Mouse (Mus musculus) lung, embryonic 15.5 days (tissue): ENCODE measurements at regions not wholly inside any gene's neighbourhood (a gene's known extent, or its start where the extent isn't known, plus 50 kb on each side); places are given as distances from the start of the nearest gene placed in this dataset.
A peak's percentile ranks its signal among the peaks of the same experiment; 100 is the strongest.
"Not testable (repeated sequence)": the region's sequence is repeated elsewhere in the genome, so short reads cannot be mapped to it uniquely, and the experiment has no call there.

Experiments used
- ATAC-seq: fragments of 200-750 bp; cut with Nextera tagmentation; 2 replicates; pipeline ENCODE4 v1.8.0; 2017; ENCODE audit warnings: moderate number of reproducible peaks, borderline replicate concordance; ENCODE audit not compliant: low FRiP score, low TSS enrichment; ENCODE audit errors: extremely low read depth
- H3K27ac ChIP-seq: fragments of 300-500 bp; sonication (generic); 2 replicates; pipeline ENCODE4 v1.5.1; 2015; ENCODE audit warnings: moderate library complexity, mild to moderate bottlenecking, inconsistent platforms
- H3K27me3 ChIP-seq: fragments of 300-500 bp; sonication (generic); 2 replicates; pipeline ENCODE4 v1.6.1; 2015; ENCODE audit warnings: inconsistent platforms
- H3K36me3 ChIP-seq: fragments of 300-500 bp; sonication (generic); 2 replicates; pipeline ENCODE4 v1.6.1; 2015; ENCODE audit warnings: inconsistent platforms
- H3K4me1 ChIP-seq: fragments of 300-500 bp; sonication (generic); 2 replicates; pipeline ENCODE4 v1.6.1; 2015; ENCODE audit warnings: inconsistent platforms
- H3K4me2 ChIP-seq: fragments of 300-500 bp; sonication (generic); 2 replicates; pipeline ENCODE4 v1.6.1; 2015; ENCODE audit warnings: inconsistent platforms, mild to moderate bottlenecking, moderate library complexity
- H3K4me3 ChIP-seq: fragments of 300-500 bp; sonication (generic); 2 replicates; pipeline ENCODE4 v1.5.1; 2015; ENCODE audit warnings: mild to moderate bottlenecking, inconsistent platforms
- H3K9ac ChIP-seq: fragments of 300-500 bp; sonication (generic); 2 replicates; pipeline ENCODE4 v1.6.1; 2015; ENCODE audit warnings: inconsistent platforms
- H3K9me3 ChIP-seq: fragments of 300-500 bp; sonication (generic); 2 replicates; pipeline ENCODE4 v1.6.1; 2016; ENCODE audit warnings: inconsistent platforms
- WGBS: fragments of 180-500 bp; shearing (Covaris S2); methylation state at CpG from one replicate; pipeline ENCODE4 v1.1.7; 2015; 5-methylcytosine and 5-hydroxymethylcytosine counted together

GRCm38 (mm10) chr8:5523281-5523680 is 418.1 kb upstream of the Slc10a2 start:
- no peak overlapping the region for H3K4me2 ChIP-seq
- 77% methylated on average over 4 of the region's 4 CpGs for WGBS
- H3K36me3 ChIP-seq = no peaks in the 10 kb centered on the region
- no peaks in the 10 kb centered on the region for H3K9me3 ChIP-seq
- H3K4me3 ChIP-seq = no peak overlapping the region
- no peaks in the 10 kb centered on the region for H3K27me3 ChIP-seq
- H3K9ac ChIP-seq = no peak overlapping the region
- H3K4me1 ChIP-seq = no peaks in the 10 kb centered on the region
- H3K27ac ChIP-seq = no peak overlapping the region
- ATAC-seq = no peak

- H3K27me3 ChIP-seq = no peaks in the 10 kb centered on the region
- H3K4me1 ChIP-seq = no peaks in the 10 kb centered on the region
- ATAC-seq = peak; percentile 93
- WGBS = 45% methylated on average over 2 of the region's 2 CpGs
- H3K4me3 ChIP-seq = no peak overlapping the region
- H3K36me3 ChIP-seq = no peaks in the 10 kb centered on the region
- H3K9me3 ChIP-seq = no peaks in the 10 kb centered on the region
- H3K9ac ChIP-seq = no peak overlapping the region
- H3K27ac ChIP-seq = peak overlapping the region; percentile 55; the same call in 1 of the 2 replicates
- H3K4me2 ChIP-seq = no peak overlapping the region
Measured at GRCm38 (mm10) chr8:5495861-5496260, 390.7 kb upstream of the Slc10a2 start.

GRCm38 (mm10) chr8:5490491-5490890 is 385.3 kb upstream of the Slc10a2 start:
- Histone ChIP-seq H3K9ac (no peak overlapping the region), H3K4me1 (no peaks in the 10 kb centered on the region), H3K4me2 (no peak overlapping the region), H3K9me3 (no peaks in the 10 kb centered on the region), H3K36me3 (no peaks in the 10 kb centered on the region), H3K27ac (no peak overlapping the region), H3K27me3 (no peaks in the 10 kb centered on the region), H3K4me3 (no peak overlapping the region)
- WGBS = 39% methylated on average over 3 of the region's 3 CpGs
- ATAC-seq = no peak

GRCm38 (mm10) chr8:5482938-5483337 is 377.8 kb upstream of the Slc10a2 start:
- Histone ChIP-seq H3K27ac (no peak overlapping the region), H3K4me2 (no peak overlapping the region), H3K4me3 (no peak overlapping the region), H3K4me1 (no peaks in the 10 kb centered on the region), H3K9me3 (no peaks in the 10 kb centered on the region), H3K36me3 (no peaks in the 10 kb centered on the region), H3K9ac (no peak overlapping the region), H3K27me3 (no peaks in the 10 kb centered on the region)
- no peak for ATAC-seq
- WGBS = 41% methylated on average over 1 of the region's 1 CpGs

- H3K36me3 ChIP-seq = no peaks in the 10 kb centered on the region
- peak; percentile 91 for ATAC-seq
- peak overlapping the region; percentile 51 for H3K27ac ChIP-seq
Measured at GRCm38 (mm10) chr8:5472999-5473398, 367.8 kb upstream of the Slc10a2 start.

GRCm38 (mm10) chr8:5472582-5472981 is 367.4 kb upstream of the Slc10a2 start:
- no peak overlapping the region for H3K4me2 ChIP-seq
- H3K27me3 ChIP-seq = no peaks in the 10 kb centered on the region
- no peaks in the 10 kb centered on the region for H3K9me3 ChIP-seq
- no peaks in the 10 kb centered on the region for H3K36me3 ChIP-seq
- ATAC-seq = peak; percentile 89
- peak overlapping the region; percentile 51 for H3K27ac ChIP-seq
- 0 out of 2 replicates have a peak, but pooled peaks cover 3% of the 10 kb centered on the region for H3K4me1 ChIP-seq
- WGBS = 29% methylated on average over 1 of the region's 1 CpGs
- H3K9ac ChIP-seq = no peak overlapping the region
- no peak overlapping the region for H3K4me3 ChIP-seq

More at GRCm38 (mm10) chr8:5472999-5473398, 367.8 kb upstream of the Slc10a2 start:
- H3K4me3 ChIP-seq = no peak overlapping the region
- H3K4me2 ChIP-seq = no peak overlapping the region
- no peaks in the 10 kb centered on the region for H3K9me3 ChIP-seq
- no peak overlapping the region for H3K9ac ChIP-seq
- H3K27me3 ChIP-seq = no peaks in the 10 kb centered on the region
- 0 out of 2 replicates have a peak, but pooled peaks cover 3% of the 10 kb centered on the region for H3K4me1 ChIP-seq

- H3K4me2 ChIP-seq = no peak overlapping the region
- no peaks in the 10 kb centered on the region for H3K27me3 ChIP-seq
- WGBS = 89% methylated on average over 1 of the region's 1 CpGs
- no peaks in the 10 kb centered on the region for H3K9me3 ChIP-seq
- no peak overlapping the region for H3K9ac ChIP-seq
- no peak overlapping the region for H3K4me3 ChIP-seq
- no peaks in the 10 kb centered on the region for H3K4me1 ChIP-seq
- no peaks in the 10 kb centered on the region for H3K36me3 ChIP-seq
- H3K27ac ChIP-seq = no peak overlapping the region
- ATAC-seq = no peak
Measured at GRCm38 (mm10) chr8:5457619-5458018, 352.5 kb upstream of the Slc10a2 start.

- WGBS = 69% methylated on average over 4 of the region's 4 CpGs
- no peak overlapping the region for H3K9ac ChIP-seq
- ATAC-seq = peak; percentile 65; the same call in 1 of the 2 replicates
Measured at GRCm38 (mm10) chr8:5453469-5453868, 348.3 kb upstream of the Slc10a2 start.

GRCm38 (mm10) chr8:5442243-5442642 is 337.1 kb upstream of the Slc10a2 start:
- ATAC-seq, H3K9ac ChIP-seq, H3K9me3 ChIP-seq, H3K4me1 ChIP-seq, H3K4me3 ChIP-seq, H3K4me2 ChIP-seq, H3K27me3 ChIP-seq, H3K36me3 ChIP-seq, H3K27ac ChIP-seq: not testable (repeated sequence)
- WGBS = 88% methylated on average over 5 of the region's 5 CpGs

More at GRCm38 (mm10) chr8:5453469-5453868, 348.3 kb upstream of the Slc10a2 start:
- H3K4me2 ChIP-seq = no peak overlapping the region
- no peaks in the 10 kb centered on the region for H3K9me3 ChIP-seq
- H3K27me3 ChIP-seq = no peaks in the 10 kb centered on the region
- no peaks in the 10 kb centered on the region for H3K36me3 ChIP-seq
- H3K4me3 ChIP-seq = no peak overlapping the region
- no peak overlapping the region for H3K27ac ChIP-seq
- no peaks in the 10 kb centered on the region for H3K4me1 ChIP-seq

- H3K4me2 ChIP-seq, H3K27me3 ChIP-seq, ATAC-seq, H3K4me3 ChIP-seq, H3K9ac ChIP-seq, H3K9me3 ChIP-seq, H3K4me1 ChIP-seq, H3K36me3 ChIP-seq, H3K27ac ChIP-seq: not testable (repeated sequence)
- WGBS = 77% methylated on average over 3 of the region's 3 CpGs
Measured at GRCm38 (mm10) chr8:5440404-5440803, 335.3 kb upstream of the Slc10a2 start.

GRCm38 (mm10) chr8:5439054-5439453 is 333.9 kb upstream of the Slc10a2 start:
- Histone ChIP-seq H3K27me3 (no peaks in the 10 kb centered on the region), H3K9ac (no peak overlapping the region), H3K4me2 (no peak overlapping the region), H3K4me3 (no peak overlapping the region), H3K36me3 (no peaks in the 10 kb centered on the region), H3K27ac (no peak overlapping the region), H3K4me1 (no peaks in the 10 kb centered on the region), H3K9me3 (no peaks in the 10 kb centered on the region)
- 34% methylated on average over 2 of the region's 2 CpGs for WGBS
- no peak for ATAC-seq

- 0 out of 2 replicates have a peak, but pooled peaks have one; percentile 19 for ATAC-seq
- H3K27me3 ChIP-seq = no peaks in the 10 kb centered on the region
- H3K9me3 ChIP-seq = no peaks in the 10 kb centered on the region
- H3K27ac ChIP-seq = no peak overlapping the region
- H3K36me3 ChIP-seq = no peaks in the 10 kb centered on the region
- no peaks in the 10 kb centered on the region for H3K4me1 ChIP-seq
- no peak overlapping the region for H3K4me2 ChIP-seq
- WGBS = 34% methylated on average over 3 of the region's 3 CpGs
- no peak overlapping the region for H3K9ac ChIP-seq
- no peak overlapping the region for H3K4me3 ChIP-seq
Measured at GRCm38 (mm10) chr8:5428303-5428971, 323.3 kb upstream of the Slc10a2 start.

GRCm38 (mm10) chr8:5416841-5417240 is 311.7 kb upstream of the Slc10a2 start:
- ATAC-seq, H3K4me3 ChIP-seq, H3K36me3 ChIP-seq, H3K4me2 ChIP-seq, H3K9ac ChIP-seq, H3K4me1 ChIP-seq, H3K9me3 ChIP-seq, H3K27me3 ChIP-seq, H3K27ac ChIP-seq: not testable (repeated sequence)
- WGBS = 50% methylated on average over 2 of the region's 2 CpGs
